In genomic region chr7:120102164-120102972, GRCm38 (mm10) we compare ENCODE assay signal across 8 mouse cellular contexts. TPM values are rescaled to one million over a fixed set of nuclear protein-coding genes. Genes with fewer than 3 reads are reported as not detected.
DNase-seq lines count a peak whose midpoint lies in the region; ATAC-seq lines count a peak whose summit lies in the region.

Tmem159 (plus strand) TSS chr7:120102353.

- H3K9ac ChIP-seq in hindbrain, embryonic 12.5 days, result peak within 1 kb of the TSS; percentile 64

- H3K9me3 ChIP-seq in hindbrain, embryonic 12.5 days (replicated peaks), result no peaks in the 10 kb centered on the region

- H3K4me3 ChIP-seq in hindbrain, embryonic 12.5 days, result peak within 1 kb of the TSS; percentile 55

- H3K27me3 ChIP-seq in hindbrain, embryonic 12.5 days, result peaks cover 5% of the 10 kb centered on the region; the same call in 1 of the 2 replicates

- WGBS in hindbrain, embryonic 12.5 days, result 1% methylated on average over 42 of the region's 42 CpGs

- H3K4me2 ChIP-seq in hindbrain, embryonic 12.5 days (replicated peaks), result peak within 1 kb of the TSS; percentile 84

- peak; percentile 88 for ATAC-seq in hindbrain, embryonic 12.5 days (ENCODE audit: low FRiP score)

- H3K36me3 ChIP-seq in hindbrain, embryonic 12.5 days, result no peaks in the 10 kb centered on the region

- peak; percentile 54 for DNase-seq in WW6 (ENCODE audit: low read depth, low spot score)
- peak; percentile 91 to 93 for DNase-seq in cerebellum, postnatal 14 days
- DNase-seq in frontal cortex, postnatal 25 days (ENCODE audit: low spot score in 2 of 2), result peak; percentile 27 to 39
- peak; percentile 45 to 52 for DNase-seq in layer of hippocampus, postnatal 25 days (ENCODE audit: extremely low spot score in 1 of 2, low spot score in 1 of 2)
- peak; percentile 94 for DNase-seq in lung, postnatal 14 days
- DNase-seq in ovary, postnatal 14 days (ENCODE audit: low spot score), result peak; percentile 82
- DNase-seq in thymus, postnatal 0 days (ENCODE audit: low spot score), result peak; percentile 24

- H3K4me1 ChIP-seq in hindbrain, embryonic 12.5 days, result peaks cover 19% of the 10 kb centered on the region

- no peak within 1 kb of the TSS for H3K27ac ChIP-seq in hindbrain, embryonic 12.5 days

RNA-seq across cellular contexts. Expression of gene Tmem159, which starts in this region (rescaled TPM):
- 18.7 and 20.7 TPM in 2 replicates for polyA plus RNA-seq in hindbrain, embryonic 12.5 days (2016; fragmentation: Nextera tagmentation; extraction: Ambion mirVana)
- 10 to 100 TPM; 11.2 to 12.1 TPM for total RNA-seq in layer of hippocampus, postnatal 25 days (2021)
- 12.2 and 13.2 TPM in 2 replicates for polyA plus RNA-seq in thymus, postnatal 0 days (2015; fragmentation: Nextera tagmentation; extraction: Ambion mirVana)

Comparison
In these comparisons a context has a peak if more than half of its experiments do, and no peak if none do; other contexts are left out.
1. DNase-seq: peak in every context shown above with its lines; median percentile 94 in lung, postnatal 14 days; 92 in cerebellum, postnatal 14 days; 82 in ovary, postnatal 14 days; 54 in WW6; 48 in layer of hippocampus, postnatal 25 days; 33 in frontal cortex, postnatal 25 days; 24 in thymus, postnatal 0 days.